Mouse (Mus musculus) layer of hippocampus, postnatal 36 days (tissue): ENCODE data around the gene Nupl1. TPM values are rescaled to one million over a fixed set of nuclear protein-coding genes. Genes with fewer than 3 reads are reported as not detected.
A peak's percentile ranks its signal among the peaks of the same experiment; 100 is the strongest.

Experiments
- DNase-seq, 2 experiments: peaks; one replicate each; pipeline ENCODE4 v3.0.0; 2022
- total RNA-seq, 2 experiments: library from RNA; stranded (reverse); gene quantifications; 2 replicates each; pipeline ENCODE4 v1.2.3; 2021

Nupl1 gene
- total RNA-seq: not detected

- DNase-seq: peak; percentile 98
Observed at GRCm38 (mm10) chr14:60251281-60252003, at the start of gene Nupl1, which contains the start of gene Gm49336. Gene Nupl1, minus strand, starts transcription at chr14:60251431. Gene Gm49336, minus strand, starts transcription at chr14:60251507.

DNA sequence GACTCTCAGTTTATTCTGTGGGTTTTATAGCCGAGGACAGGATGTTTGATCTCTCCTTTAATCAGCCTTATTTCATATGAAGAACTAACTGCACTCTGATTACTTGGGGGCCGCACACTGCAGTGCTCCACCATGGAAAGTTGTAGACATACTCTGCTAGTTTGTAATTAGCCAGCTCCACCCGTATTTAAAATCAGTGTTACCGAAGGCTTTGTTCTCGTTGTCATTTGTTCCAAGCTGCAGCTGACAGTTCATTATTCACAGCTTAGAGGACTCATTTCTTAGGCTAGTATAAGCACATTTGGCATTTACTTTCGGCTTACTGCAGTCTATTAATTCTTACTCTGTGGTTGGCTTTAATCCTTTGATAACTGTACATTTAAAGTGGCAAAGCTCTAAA, 49.8 kb upstream of the Nupl1 start:
- DNase-seq: no peak

- no peak for DNase-seq
Observed at GRCm38 (mm10) chr14:60300224-60300991, 49.2 kb upstream of the Nupl1 start.

DNA sequence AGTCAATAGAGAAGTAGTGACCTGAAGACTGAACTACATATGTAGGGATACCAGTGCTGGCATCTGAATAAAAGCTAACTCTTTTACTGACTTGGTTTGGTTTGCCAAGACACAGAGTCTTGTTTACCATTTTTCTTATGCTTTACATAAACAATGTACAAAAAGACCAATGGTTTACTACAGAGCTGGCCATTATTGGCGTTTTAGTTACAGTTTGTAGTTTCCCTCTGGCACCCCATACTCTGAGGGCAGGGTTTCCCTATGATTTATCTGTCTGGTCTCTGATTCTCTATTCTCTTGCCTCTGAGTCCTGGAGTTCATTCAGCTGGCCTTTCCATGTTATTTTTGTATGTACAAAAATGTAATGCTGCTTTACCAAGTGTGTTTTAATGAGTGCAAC, 44.3 kb upstream of the Nupl1 start:
- no peak for DNase-seq

- DNase-seq: no peak
Observed at GRCm38 (mm10) chr14:60290363-60290762, 39.1 kb upstream of the Nupl1 start.

GRCm38 (mm10) chr14:60286194-60286863, 35.1 kb upstream of the Nupl1 start:
- DNase-seq: no peak

GRCm38 (mm10) chr14:60275301-60276276, 24.4 kb upstream of the Nupl1 start:
- no peak for DNase-seq

- DNase-seq: no peak
Observed at GRCm38 (mm10) chr14:60273346-60273745, 22.1 kb upstream of the Nupl1 start.

GRCm38 (mm10) chr14:60269333-60269732, 18.1 kb upstream of the Nupl1 start:
- DNase-seq: no peak

GRCm38 (mm10) chr14:60264990-60265876, 14.0 kb upstream of the Nupl1 start, which contains the start of gene Mtmr6:
Gene Mtmr6, plus strand, starts transcription at chr14:60265228.
- peak; percentile 93 to 94 for DNase-seq

- DNase-seq: no peak
Observed at GRCm38 (mm10) chr14:60262316-60262715, 11.1 kb upstream of the Nupl1 start.

GRCm38 (mm10) chr14:60257851-60258250, 6.6 kb upstream of the Nupl1 start:
- DNase-seq: no peak

DNA sequence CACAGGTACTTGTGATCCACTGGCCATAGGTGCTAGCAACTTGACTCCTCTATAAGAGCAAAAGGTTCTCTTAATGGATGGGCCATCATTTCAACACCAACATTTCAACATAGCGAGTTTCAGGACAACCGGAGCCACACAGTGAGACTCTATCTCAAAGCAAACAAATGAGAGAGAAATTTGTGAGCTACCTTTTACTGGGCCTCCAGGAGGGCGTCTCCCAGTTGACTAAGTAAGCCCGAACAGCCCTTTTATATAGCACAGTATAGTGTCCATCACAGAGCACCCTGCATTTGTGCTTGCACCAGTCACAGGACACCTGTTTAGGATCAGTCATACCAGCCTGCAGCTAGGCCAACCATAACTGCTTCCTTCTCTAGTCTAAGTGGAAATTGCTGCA, 5.9 kb upstream of the Nupl1 start:
- no peak for DNase-seq

GRCm38 (mm10) chr14:60256356-60256755, 5.1 kb upstream of the Nupl1 start:
- no peak for DNase-seq

DNA sequence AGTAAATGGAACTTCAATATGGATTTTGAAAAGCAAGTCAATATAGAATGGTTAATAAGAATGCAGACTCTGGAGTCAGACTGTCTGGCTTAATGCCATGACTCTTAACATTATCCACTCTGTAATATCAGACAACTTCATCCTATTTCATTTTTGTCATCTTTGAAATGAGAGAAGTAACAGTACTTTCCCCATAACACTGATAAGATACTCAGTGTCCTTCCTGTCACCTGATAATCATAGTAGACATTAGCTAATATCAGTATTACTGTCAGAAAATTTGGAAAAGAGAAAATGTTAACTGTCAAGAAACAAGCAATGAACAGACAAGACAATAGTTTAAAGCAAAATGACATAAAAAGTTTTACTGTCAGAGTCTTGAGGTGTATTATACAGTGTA, 3.5 kb upstream of the Nupl1 start:
- DNase-seq: no peak

DNA sequence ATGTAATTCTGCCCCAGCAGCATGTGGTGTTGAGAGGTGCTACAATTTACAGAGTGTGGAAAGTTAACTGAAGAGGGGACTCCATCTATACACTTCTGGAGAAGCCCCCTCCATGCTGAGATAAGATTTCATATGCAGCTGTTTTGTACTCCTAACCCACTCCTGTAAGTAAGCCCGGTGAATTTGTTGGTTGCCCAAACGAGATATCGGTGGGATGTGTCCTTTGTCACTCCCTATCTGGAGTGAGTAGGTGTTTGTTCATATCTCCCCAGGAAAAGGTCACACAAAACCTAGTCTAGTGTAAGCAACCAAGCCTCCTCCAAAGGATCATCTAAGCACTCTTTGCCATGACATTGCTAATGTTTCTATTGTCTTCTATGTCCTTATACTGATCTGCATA, 2.2 kb upstream of the Nupl1 start:
- no peak for DNase-seq

- DNase-seq: no peak
Observed at GRCm38 (mm10) chr14:60252004-60253000, 1.1 kb upstream of the Nupl1 start.

DNA sequence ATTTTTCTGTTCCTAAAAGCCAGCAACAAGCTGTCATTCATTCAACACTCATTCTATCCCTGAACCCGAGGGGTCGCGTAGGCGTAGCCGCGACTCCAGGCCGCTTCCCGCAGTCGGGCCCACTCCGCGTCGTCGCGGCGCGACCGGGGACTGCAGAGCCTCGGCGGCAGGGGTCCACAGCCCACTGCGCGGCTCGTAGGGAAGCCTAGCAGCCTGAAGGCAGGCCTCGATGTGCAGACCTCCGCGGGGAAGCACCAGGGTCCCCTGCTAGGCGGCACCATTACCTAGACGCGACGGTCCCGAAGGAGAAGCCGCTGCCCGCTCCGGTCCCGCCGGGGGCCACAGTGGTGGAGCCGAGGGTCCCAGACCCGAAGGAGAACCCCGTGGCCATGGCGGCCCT, 352 bp downstream of the Nupl1 start:
- DNase-seq: no peak

- DNase-seq: no peak
Observed at GRCm38 (mm10) chr14:60250366-60250765, 865 bp downstream of the Nupl1 start.

DNA sequence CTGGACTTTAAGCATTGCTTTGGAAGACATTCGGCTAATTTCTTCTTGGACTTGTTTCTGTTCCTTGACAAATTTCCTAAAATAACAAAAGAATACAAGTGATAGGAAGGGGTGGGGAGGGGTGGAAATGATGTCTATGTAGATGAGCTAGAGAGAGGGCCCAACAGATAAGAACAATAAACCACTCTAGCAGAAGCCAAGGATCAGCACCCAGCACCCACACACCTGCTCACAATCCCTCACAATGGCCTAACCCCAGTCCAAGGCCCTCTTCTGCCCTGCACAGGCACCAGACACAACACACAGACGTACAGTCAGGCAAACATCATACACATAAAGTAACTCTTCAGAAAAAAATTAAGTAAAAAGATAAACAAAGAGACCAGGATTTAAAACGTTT, 12.7 kb downstream of the Nupl1 start:
- no peak for DNase-seq
